Mouse (Mus musculus) CD4-positive, CD25-positive, alpha-beta regulatory T cell (primary cell): ENCODE results near the gene Itgb3bp. TPM values are rescaled to one million over a fixed set of nuclear protein-coding genes. Genes with fewer than 3 reads are reported as not detected.

ENCODE experiments used
- polyA plus RNA-seq: library from polyadenylated mRNA; unstranded; fragments of 100-300 nt; shearing (Covaris generic); gene quantifications from one replicate; pipeline ENCODE4 v1.2.1, GENCODE M21; 2017

Gene Itgb3bp
- polyA plus RNA-seq: 31.8 TPM

DNA sequence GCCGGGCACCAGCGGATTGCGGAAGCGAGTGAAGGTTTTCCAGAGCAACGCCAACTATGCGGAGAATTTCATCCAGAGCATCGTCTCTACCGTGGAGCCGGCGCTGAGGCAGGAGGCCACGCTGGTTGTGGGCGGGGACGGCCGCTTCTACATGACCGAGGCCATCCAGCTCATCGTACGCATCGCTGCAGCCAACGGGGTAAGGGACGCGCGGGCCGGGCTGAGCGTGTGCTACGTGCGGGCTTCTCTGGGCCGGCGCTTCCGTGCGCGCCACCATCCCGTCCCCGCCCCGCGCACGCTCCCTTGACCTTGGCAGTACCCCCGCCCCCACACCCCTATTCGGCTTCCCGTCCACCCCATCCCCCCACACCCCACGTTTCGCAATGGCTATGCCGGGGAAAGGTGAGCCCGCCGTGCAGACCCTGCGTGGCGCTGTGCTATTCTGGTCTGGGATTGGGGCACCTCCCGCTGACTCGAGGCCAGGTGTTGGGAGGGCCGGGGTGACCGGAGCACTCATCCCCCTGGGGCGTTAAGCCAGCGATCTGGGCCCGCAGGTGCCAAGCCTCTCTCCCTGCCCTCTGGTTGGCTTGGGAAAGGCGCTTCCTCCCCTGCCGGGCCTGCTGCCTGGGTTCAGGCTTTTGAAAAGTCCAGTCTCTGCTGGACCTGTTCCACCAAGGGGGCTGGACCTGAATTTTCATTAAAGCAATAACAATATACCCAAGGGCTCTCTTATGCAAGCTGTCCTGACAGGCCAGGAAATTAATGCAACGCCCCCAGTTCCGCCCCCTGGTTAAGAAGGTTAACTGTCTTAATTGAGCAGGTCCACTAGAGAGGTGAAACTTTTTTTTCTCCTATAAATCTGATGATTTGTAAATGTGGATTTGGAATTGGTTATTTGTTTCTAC is at the start of gene Itgb3bp:
TSS of gene Itgb3bp (minus strand) at position 201 of the 905 bp plus-strand sequence.

DNA sequence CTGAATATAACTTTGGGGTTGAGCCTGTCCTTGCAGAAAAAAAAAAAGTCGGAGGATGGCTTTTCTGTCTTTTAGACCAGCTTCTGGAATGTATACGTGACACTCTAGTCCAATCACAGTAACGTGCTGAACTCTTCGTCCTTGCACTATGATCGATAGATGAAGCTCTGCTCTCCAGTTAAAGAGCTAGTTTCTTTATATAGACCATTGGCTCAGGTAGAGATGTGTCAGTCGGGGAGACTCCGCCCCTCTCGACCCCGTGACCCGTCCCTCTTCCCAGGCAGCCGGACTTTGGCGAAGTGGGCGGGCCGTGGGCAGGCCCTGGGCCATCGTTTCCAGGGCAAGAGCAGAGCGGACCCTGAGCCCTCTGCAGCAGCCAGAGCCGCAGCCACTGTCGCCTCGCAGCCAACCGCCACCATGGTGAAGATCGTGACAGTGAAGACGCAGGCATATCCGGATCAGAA is 432 bp downstream of the Itgb3bp start, which contains the start of gene Pgm1:
TSS of gene Pgm1 (plus strand) at position 266 of the 464 bp plus-strand sequence.

GRCm38 (mm10) chr4:99829094-99830073 is 100.2 kb downstream of the Itgb3bp start, which contains the start of gene Efcab7:
Gene Efcab7, plus strand, starts transcription at chr4:99829198.

Other genes starting within 250 kb of the Itgb3bp start
- 6.4 TPM for gene Alg6, start 214.1 kb downstream of the Itgb3bp start, polyA plus RNA-seq
- gene Efcab7, start 100.6 kb downstream of the Itgb3bp start, polyA plus RNA-seq: 4.5 TPM
- gene Pgm1, start 399 bp downstream of the Itgb3bp start, polyA plus RNA-seq: 40.7 TPM
- not detected for gene Ror1, start 166.0 kb upstream of the Itgb3bp start, polyA plus RNA-seq